Mouse (Mus musculus) gastrocnemius, adult 2 months (tissue): ENCODE results near the gene Garem2. TPM values are rescaled to one million over a fixed set of nuclear protein-coding genes. Genes with fewer than 3 reads are reported as not detected.

ENCODE experiments used
- DNase-seq: peaks from one replicate; pipeline ENCODE4 v3.0.0; 2022
- H3K27ac ChIP-seq: fragments of 200-600 bp; 2 replicates; pipeline ENCODE4 v1.8.1; 2022; ENCODE audit warnings: mild to moderate bottlenecking
- H3K4me3 ChIP-seq: fragments of 200-600 bp; 2 replicates; pipeline ENCODE4 v1.8.1; 2022; ENCODE audit warnings: mild to moderate bottlenecking, moderate library complexity
- CTCF ChIP-seq: fragments of 200-600 bp; IDR thresholded peaks from 2 replicates; pipeline ENCODE4 v1.8.1; 2022; ENCODE audit warnings: antibody characterized with exemption, mild to moderate bottlenecking, moderate library complexity
- intact Hi-C: fragments of 180-260 bp; cut with DNase I; formaldehyde crosslinking; loops from one replicate; pipeline ENCODE4 v1.15.1; 2025
- total RNA-seq, 2 experiments: library from RNA; stranded (reverse); gene quantifications; 2 replicates each; pipeline ENCODE4 v1.2.3; 2021

Garem2 gene
- total RNA-seq, 2 experiments from 2014 or later, result not detected

GRCm38 (mm10) chr5:30104339-30104738 is 622 bp upstream of the Garem2 start:
- H3K4me3 ChIP-seq, result peak overlapping the region; percentile 74; the same call in 1 of the 2 replicates
- no peak overlapping the region for H3K27ac ChIP-seq
- TF ChIP-seq CTCF, result peak; percentile 66
- intact Hi-C loops, result no loop called here
- peak; percentile 57 for DNase-seq

- no peak for TF ChIP-seq CTCF
- intact Hi-C loops, result no loop called here
- DNase-seq, result no peak
- no peak within 1 kb of the TSS for H3K27ac ChIP-seq
- H3K4me3 ChIP-seq, result peak within 1 kb of the TSS; percentile 74
These were observed 823 bp downstream of the Garem2 start, which contains the start of gene 3110082J24Rik for GRCm38 (mm10) chr5:30105668-30106300. TSS of gene 3110082J24Rik (minus strand) at chr5:30106086.

DNA sequence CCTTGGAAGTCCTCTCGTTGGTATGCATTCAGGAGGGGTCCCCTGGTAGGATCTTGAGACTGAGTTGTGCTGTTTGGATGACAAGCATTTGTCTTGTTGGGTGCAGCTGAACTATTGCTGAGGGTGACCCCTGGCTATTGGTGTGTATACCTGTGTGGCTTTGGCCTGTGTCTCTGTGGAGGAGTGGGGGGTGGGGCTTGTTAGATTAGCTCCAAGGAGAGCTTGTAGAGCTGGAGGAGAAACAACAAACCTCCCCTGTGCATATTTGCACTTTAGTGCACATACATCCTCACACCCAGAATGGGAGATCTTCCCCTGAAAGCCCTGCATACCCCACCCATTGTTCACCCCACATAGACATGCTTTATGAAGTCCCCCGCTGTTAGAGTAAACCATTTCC is 1.8 kb downstream of the Garem2 start:
- no peak for TF ChIP-seq CTCF
- intact Hi-C loops, result no loop called here
- no peak for DNase-seq
- H3K4me3 ChIP-seq, result no peak overlapping the region
- H3K27ac ChIP-seq, result no peak overlapping the region

GRCm38 (mm10) chr5:30107186-30107585 is 2.2 kb downstream of the Garem2 start:
- H3K4me3 ChIP-seq, result no peak overlapping the region
- no peak overlapping the region for H3K27ac ChIP-seq
- TF ChIP-seq CTCF, result no peak
- intact Hi-C loops, result no loop called here
- no peak for DNase-seq

DNA sequence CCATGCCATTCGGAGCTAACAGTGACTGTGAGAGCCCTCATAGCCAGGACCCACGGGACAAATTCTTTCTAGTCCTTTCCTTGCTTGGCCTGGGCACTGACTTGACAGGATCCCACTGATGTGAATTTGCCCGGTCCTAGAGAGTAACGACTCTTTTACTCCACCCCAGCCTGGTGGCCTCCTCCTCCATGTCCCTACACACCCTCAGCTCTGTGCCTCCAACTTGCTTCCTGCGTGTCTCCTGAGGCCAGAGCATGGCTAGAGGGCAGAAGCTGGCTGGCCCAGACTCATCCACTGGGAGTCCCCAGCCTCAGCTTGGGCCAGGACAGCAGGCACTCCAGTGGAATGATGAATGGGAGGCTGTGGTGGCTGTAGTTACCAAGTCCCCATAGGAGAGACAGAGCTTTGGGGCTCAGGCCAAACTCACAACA is 2.7 kb downstream of the Garem2 start:
- Histone ChIP-seq H3K4me3 (no peak overlapping the region), H3K27ac (no peak overlapping the region)
- intact Hi-C loops, result no loop called here
- DNase-seq, result no peak
- TF ChIP-seq CTCF, result no peak

- TF ChIP-seq CTCF, result no peak
- intact Hi-C loops, result no loop called here
- Histone ChIP-seq H3K27ac (no peak overlapping the region), H3K4me3 (no peak overlapping the region)
- no peak for DNase-seq
These were observed 3.3 kb downstream of the Garem2 start for GRCm38 (mm10) chr5:30108233-30108632.

- no peak overlapping the region for H3K4me3 ChIP-seq
- no peak overlapping the region for H3K27ac ChIP-seq
- DNase-seq, result no peak
- intact Hi-C loops, result loop anchor here (10.0 kb wide), 1 partner anchor 285 kb away; no protein-coding TSS in a partner anchor
- TF ChIP-seq CTCF, result no peak
These were observed 4.9 kb downstream of the Garem2 start for GRCm38 (mm10) chr5:30109899-30110298.

DNA sequence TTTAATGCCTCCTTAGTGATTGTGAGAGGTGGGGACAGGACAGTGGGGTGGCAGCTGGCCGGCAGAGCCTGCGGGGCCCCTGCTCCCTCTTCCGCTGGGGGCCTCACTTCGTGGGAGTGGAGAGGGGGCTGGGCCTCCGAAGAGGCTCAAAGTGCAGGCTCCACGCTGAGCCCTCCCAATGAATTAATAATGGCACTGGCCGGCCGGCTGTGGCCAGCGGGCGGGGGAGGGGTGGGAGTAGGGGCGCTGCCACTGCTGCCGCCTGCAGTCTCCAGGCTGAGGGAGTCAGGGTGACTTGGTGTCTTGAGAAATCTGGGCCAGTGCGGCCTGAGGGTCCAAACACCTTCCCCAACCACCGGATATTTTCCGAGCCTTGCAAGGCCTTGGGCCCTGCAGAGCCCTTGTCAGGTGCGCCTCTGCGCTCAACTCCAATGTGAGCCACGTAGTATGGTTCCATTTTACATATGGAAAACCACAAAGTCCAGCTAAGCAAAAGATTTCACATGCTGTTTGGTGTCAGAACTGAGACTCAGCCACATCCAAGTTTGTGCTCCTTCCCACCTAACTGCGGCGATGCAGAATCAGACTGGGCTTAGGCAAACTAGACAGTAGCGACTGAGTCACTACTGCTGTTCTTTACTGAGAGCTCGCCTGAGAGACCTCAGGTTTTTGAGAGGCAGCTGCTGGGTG is 5.6 kb downstream of the Garem2 start:
- no peak overlapping the region for H3K27ac ChIP-seq
- no peak for TF ChIP-seq CTCF
- intact Hi-C loops, result loop anchor here (10.0 kb wide), 1 partner anchor 286 kb away; no protein-coding TSS in a partner anchor
- peak overlapping the region; percentile 54 for H3K4me3 ChIP-seq
- DNase-seq, result no peak

DNA sequence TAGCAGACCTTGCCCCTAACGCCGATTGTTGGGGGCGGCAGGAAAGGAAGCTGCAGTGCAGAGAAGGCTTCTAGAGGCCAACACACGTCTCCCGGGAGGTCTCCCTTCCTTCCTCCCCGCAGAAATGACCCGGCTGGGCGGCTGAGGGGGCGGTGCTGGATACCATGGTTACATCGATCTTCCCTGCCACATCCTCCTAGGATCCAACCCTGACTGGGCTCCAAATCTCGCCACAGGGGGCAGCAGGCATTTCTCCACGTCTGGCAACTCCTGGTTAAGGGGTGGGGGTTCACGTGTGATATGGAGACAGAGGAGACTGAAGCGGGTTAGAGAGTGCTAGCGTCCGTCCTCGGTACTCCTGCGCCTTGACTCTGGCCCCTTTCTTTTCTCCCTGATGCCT is 6.2 kb downstream of the Garem2 start:
- peak overlapping the region; percentile 54 for H3K4me3 ChIP-seq
- TF ChIP-seq CTCF, result no peak; the same call in 1 of the 2 replicates
- no peak overlapping the region for H3K27ac ChIP-seq
- intact Hi-C loops, result loop anchor here (10.0 kb wide), 1 partner anchor 286 kb away; no protein-coding TSS in a partner anchor
- DNase-seq, result no peak

DNA sequence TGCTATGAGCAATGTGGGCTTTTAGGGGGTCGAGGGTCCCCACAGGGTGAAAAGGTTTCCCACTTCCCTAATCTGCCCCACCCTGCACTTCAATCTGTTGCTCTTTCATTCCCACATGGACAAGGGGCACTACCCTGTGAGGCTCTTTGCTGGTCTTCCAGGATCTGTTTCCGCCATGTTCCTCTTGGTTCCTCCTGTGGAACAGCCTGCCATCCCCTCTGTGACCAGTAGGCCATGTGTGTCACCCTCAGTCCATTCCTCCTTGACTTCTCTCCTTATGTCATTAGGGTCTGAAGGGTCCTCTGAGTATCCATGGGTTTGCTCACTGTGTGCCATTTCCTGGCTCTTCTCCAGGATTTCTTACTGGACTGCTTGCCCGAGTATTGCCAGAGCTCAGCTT is 6.8 kb downstream of the Garem2 start:
- intact Hi-C loops, result loop anchor here (10.0 kb wide), 1 partner anchor 287 kb away; no protein-coding TSS in a partner anchor
- no peak for TF ChIP-seq CTCF
- no peak for DNase-seq
- H3K27ac ChIP-seq, result no peak overlapping the region
- H3K4me3 ChIP-seq, result no peak overlapping the region

- no peak for DNase-seq
- H3K27ac ChIP-seq, result no peak overlapping the region
- intact Hi-C loops, result loop anchor here (10.0 kb wide), 1 partner anchor 288 kb away; no protein-coding TSS in a partner anchor
- peak; percentile 11; the same call in 1 of the 2 replicates for TF ChIP-seq CTCF
- H3K4me3 ChIP-seq, result no peak overlapping the region
These were observed 7.6 kb downstream of the Garem2 start for GRCm38 (mm10) chr5:30112533-30113068.

DNA sequence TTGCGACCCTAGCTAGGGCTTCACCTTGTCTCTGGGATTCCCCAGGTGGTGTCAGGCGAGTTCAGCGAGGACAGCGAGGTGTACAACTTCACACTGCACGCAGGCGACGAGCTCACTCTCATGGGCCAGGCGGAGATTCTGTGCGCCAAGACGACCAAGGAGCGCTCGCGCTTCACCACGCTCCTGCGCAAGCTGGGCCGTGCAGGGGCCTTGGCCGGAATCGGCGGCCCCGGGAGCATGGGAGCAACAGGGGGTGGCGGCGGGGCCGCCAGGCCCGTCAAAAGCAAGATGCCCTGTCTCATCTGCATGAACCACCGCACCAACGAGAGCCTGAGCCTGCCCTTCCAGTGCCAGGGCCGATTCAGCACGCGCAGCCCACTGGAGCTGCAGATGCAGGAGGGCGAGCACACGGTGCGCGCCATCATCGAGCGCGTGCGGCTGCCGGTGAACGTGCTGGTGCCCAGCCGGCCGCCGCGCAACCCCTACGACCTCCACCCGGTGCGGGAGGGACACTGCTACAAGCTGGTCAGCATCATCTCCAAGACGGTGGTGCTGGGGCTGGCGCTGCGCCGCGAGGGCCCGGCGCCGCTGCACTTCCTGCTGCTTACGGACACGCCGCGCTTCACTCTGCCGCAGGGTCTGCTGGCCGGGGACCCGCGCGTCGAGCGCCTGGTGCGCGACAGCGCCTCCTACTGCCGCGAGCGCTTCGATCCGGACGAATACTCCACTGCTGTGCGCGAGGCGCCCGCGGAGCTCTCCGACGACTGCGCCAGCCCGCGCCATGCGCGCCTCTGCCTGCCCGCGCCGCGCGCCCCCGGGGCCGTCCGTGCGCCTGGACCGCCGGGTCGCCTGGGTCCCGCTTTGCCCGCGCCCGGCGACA is 9.2 kb downstream of the Garem2 start:
- Histone ChIP-seq H3K27ac (no peak overlapping the region), H3K4me3 (peak overlapping the region; percentile 71)
- peak; percentile 75 for DNase-seq
- intact Hi-C loops, result loop anchor here (10.0 kb wide), 1 partner anchor 289 kb away; no protein-coding TSS in a partner anchor
- TF ChIP-seq CTCF, result peak; percentile 70
